Mouse (Mus musculus): ENCODE measurements at regions not wholly inside any gene's neighbourhood (a gene's known extent, or its start where the extent isn't known, plus 50 kb on each side); places are given as distances from the start of the nearest gene placed in this dataset.

- Histone ChIP-seq H3K9ac (replicated peaks; ENCODE audit: low read length, poor library complexity, severe bottlenecking) (no peak overlapping the region), H3K4me1 (ENCODE audit: insufficient read depth, low read length) (no peaks in the 10 kb centered on the region), H3K9me3 (ENCODE audit: low read length) (no peaks in the 10 kb centered on the region), H3K27me3 (ENCODE audit: insufficient read depth, low read length) (no peaks in the 10 kb centered on the region), H3K27ac (ENCODE audit: low read depth, low read length) (no peak overlapping the region), H3K4me3 (ENCODE audit: low read depth, low read length) (no peak overlapping the region), H3K36me3 (ENCODE audit: insufficient read depth, low read length) (no peaks in the 10 kb centered on the region), H3K4me2 (ENCODE audit: low read depth, low read length, poor library complexity, severe bottlenecking) (no peak overlapping the region)
- no peak for ATAC-seq (ENCODE audit: low FRiP score)
- no peak for DNase-seq (ENCODE audit: low spot score)
- no peak for TF ChIP-seq CTCF (IDR thresholded peaks at IDR 0.05)
- 79% methylated on average over 3 of the region's 3 CpGs for WGBS
Observed at GRCm38 (mm10) chr10:99676557-99677098, 82.8 kb downstream of the Csl start.

- Histone ChIP-seq H3K9me3 (ENCODE audit: low read length) (no peaks in the 10 kb centered on the region), H3K9ac (replicated peaks; ENCODE audit: low read length, poor library complexity, severe bottlenecking) (no peak overlapping the region), H3K27ac (ENCODE audit: low read depth, low read length) (no peak overlapping the region), H3K27me3 (ENCODE audit: insufficient read depth, low read length) (no peaks in the 10 kb centered on the region), H3K4me1 (ENCODE audit: insufficient read depth, low read length) (no peaks in the 10 kb centered on the region), H3K4me2 (ENCODE audit: low read depth, low read length, poor library complexity, severe bottlenecking) (no peak overlapping the region), H3K4me3 (ENCODE audit: low read depth, low read length) (no peak overlapping the region), H3K36me3 (ENCODE audit: insufficient read depth, low read length) (no peaks in the 10 kb centered on the region)
- no peak for TF ChIP-seq CTCF (IDR thresholded peaks at IDR 0.05)
- ATAC-seq (ENCODE audit: low FRiP score): no peak
- WGBS: 66% methylated on average over 9 of the region's 9 CpGs
- peak; percentile 32 for DNase-seq (ENCODE audit: low spot score)
Observed at GRCm38 (mm10) chr10:99678096-99678495, 81.4 kb downstream of the Csl start.

GRCm38 (mm10) chr10:99679813-99680212, 79.6 kb downstream of the Csl start:
- Histone ChIP-seq H3K9me3 (ENCODE audit: low read length) (no peaks in the 10 kb centered on the region), H3K27ac (ENCODE audit: low read depth, low read length) (no peak overlapping the region), H3K4me2 (ENCODE audit: low read depth, low read length, poor library complexity, severe bottlenecking) (no peak overlapping the region), H3K9ac (replicated peaks; ENCODE audit: low read length, poor library complexity, severe bottlenecking) (no peak overlapping the region), H3K4me3 (ENCODE audit: low read depth, low read length) (no peak overlapping the region), H3K4me1 (ENCODE audit: insufficient read depth, low read length) (no peaks in the 10 kb centered on the region), H3K27me3 (ENCODE audit: insufficient read depth, low read length) (no peaks in the 10 kb centered on the region), H3K36me3 (ENCODE audit: insufficient read depth, low read length) (no peaks in the 10 kb centered on the region)
- TF ChIP-seq CTCF (IDR thresholded peaks at IDR 0.05): no peak
- DNase-seq (ENCODE audit: low spot score) (no peak), ATAC-seq (ENCODE audit: low FRiP score) (no peak)
- 84% methylated on average over 6 of the region's 6 CpGs for WGBS

- Histone ChIP-seq H3K36me3 (ENCODE audit: insufficient read depth, low read length) (no peaks in the 10 kb centered on the region), H3K4me2 (ENCODE audit: low read depth, low read length, poor library complexity, severe bottlenecking) (no peak overlapping the region), H3K4me1 (ENCODE audit: insufficient read depth, low read length) (no peaks in the 10 kb centered on the region), H3K27ac (ENCODE audit: low read depth, low read length) (no peak overlapping the region), H3K9ac (replicated peaks; ENCODE audit: low read length, poor library complexity, severe bottlenecking) (no peak overlapping the region), H3K4me3 (ENCODE audit: low read depth, low read length) (no peak overlapping the region), H3K9me3 (ENCODE audit: low read length) (no peaks in the 10 kb centered on the region), H3K27me3 (ENCODE audit: insufficient read depth, low read length) (no peaks in the 10 kb centered on the region)
- 42% methylated on average over 4 of the region's 4 CpGs for WGBS
- ATAC-seq (ENCODE audit: low FRiP score) (no peak), DNase-seq (ENCODE audit: low spot score) (no peak)
- TF ChIP-seq CTCF (IDR thresholded peaks at IDR 0.05): no peak
Observed at GRCm38 (mm10) chr10:99681932-99682331, 77.5 kb downstream of the Csl start.

- TF ChIP-seq CTCF (IDR thresholded peaks at IDR 0.05): no peak
- no peak overlapping the region for H3K9ac ChIP-seq (replicated peaks; ENCODE audit: low read length, poor library complexity, severe bottlenecking)
- ATAC-seq (ENCODE audit: low FRiP score): no peak
- H3K4me1 ChIP-seq (ENCODE audit: insufficient read depth, low read length): no peaks in the 10 kb centered on the region
- WGBS: 73% methylated on average over 9 of the region's 9 CpGs
- no peaks in the 10 kb centered on the region for H3K36me3 ChIP-seq (ENCODE audit: insufficient read depth, low read length)
- no peak overlapping the region for H3K4me2 ChIP-seq (ENCODE audit: low read depth, low read length, poor library complexity, severe bottlenecking)
- no peaks in the 10 kb centered on the region for H3K9me3 ChIP-seq (ENCODE audit: low read length)
- no peak overlapping the region for H3K4me3 ChIP-seq (ENCODE audit: low read depth, low read length)
- no peak for DNase-seq (ENCODE audit: low spot score)
- H3K27me3 ChIP-seq (ENCODE audit: insufficient read depth, low read length): no peaks in the 10 kb centered on the region
- no peak overlapping the region for H3K27ac ChIP-seq (ENCODE audit: low read depth, low read length)
Observed at GRCm38 (mm10) chr10:99682350-99682749, 77.1 kb downstream of the Csl start.

GRCm38 (mm10) chr10:99683310-99683709, 76.1 kb downstream of the Csl start:
- Histone ChIP-seq H3K27ac (ENCODE audit: low read depth, low read length) (no peak overlapping the region), H3K4me3 (ENCODE audit: low read depth, low read length) (no peak overlapping the region), H3K4me1 (ENCODE audit: insufficient read depth, low read length) (no peaks in the 10 kb centered on the region), H3K9ac (replicated peaks; ENCODE audit: low read length, poor library complexity, severe bottlenecking) (no peak overlapping the region), H3K9me3 (ENCODE audit: low read length) (no peaks in the 10 kb centered on the region), H3K27me3 (ENCODE audit: insufficient read depth, low read length) (no peaks in the 10 kb centered on the region), H3K4me2 (ENCODE audit: low read depth, low read length, poor library complexity, severe bottlenecking) (no peak overlapping the region), H3K36me3 (ENCODE audit: insufficient read depth, low read length) (no peaks in the 10 kb centered on the region)
- ATAC-seq (ENCODE audit: low FRiP score) (no peak), DNase-seq (ENCODE audit: low spot score) (no peak)
- WGBS: 18% methylated on average over 3 of the region's 3 CpGs
- no peak for TF ChIP-seq CTCF (IDR thresholded peaks at IDR 0.05)
